Mouse (Mus musculus) limb, embryonic 10.5 days (tissue): ENCODE measurements around the gene Plxnd1. TPM values are rescaled to one million over a fixed set of nuclear protein-coding genes. Genes with fewer than 3 reads are reported as not detected.

ENCODE experiments used
- DNase-seq: peaks from one replicate; pipeline ENCODE4 v3.0.0-alpha.2; 2017; ENCODE audit warnings: low spot score
- H3K27ac ChIP-seq: fragments of 300-500 bp; sonication (generic); 2 replicates; pipeline ENCODE4 v1.5.1; 2016; ENCODE audit warnings: mild to moderate bottlenecking
- H3K27me3 ChIP-seq: fragments of 300-500 bp; sonication (generic); 2 replicates; pipeline ENCODE4 v1.6.1; 2016; ENCODE audit warnings: low read depth, mild to moderate bottlenecking; ENCODE audit not compliant: poor library complexity, severe bottlenecking
- H3K36me3 ChIP-seq: fragments of 300-500 bp; sonication (generic); 2 replicates; pipeline ENCODE4 v1.6.1; 2016; ENCODE audit warnings: mild to moderate bottlenecking, moderate library complexity
- H3K4me1 ChIP-seq: fragments of 300-500 bp; sonication (generic); 2 replicates; pipeline ENCODE4 v1.6.1; 2016
- H3K4me3 ChIP-seq: fragments of 300-500 bp; sonication (generic); 2 replicates; pipeline ENCODE4 v1.5.1; 2016; ENCODE audit warnings: mild to moderate bottlenecking, moderate library complexity
- H3K9me3 ChIP-seq: fragments of 300-500 bp; sonication (generic); replicated peaks from 2 replicates; pipeline ENCODE4 v1.6.1; 2016; ENCODE audit warnings: mild to moderate bottlenecking
- WGBS: fragments of 180-500 bp; shearing (Covaris S2); methylation state at CpG from one replicate; pipeline ENCODE4 v1.1.7; 2016; 5-methylcytosine and 5-hydroxymethylcytosine counted together
- polyA plus RNA-seq: library from polyadenylated mRNA; unstranded; fragments of >200 nt; fragmentation: Nextera tagmentation; extraction: Ambion mirVana; gene quantifications from 2 replicates; pipeline ENCODE4 v1.2.1, GENCODE M21; 2016

The Plxnd1 gene
- polyA plus RNA-seq, 1 experiment from 2014 or later: 27.9 TPM

GRCm38 (mm10) chr6:116007561-116008173, 12.9 kb upstream of the Plxnd1 start:
- H3K27ac ChIP-seq: peak overlapping the region; percentile 53
- no peak overlapping the region for H3K4me3 ChIP-seq
- H3K4me1 ChIP-seq: peaks cover 43% of the 10 kb centered on the region
- DNase-seq: peak; percentile 85
- WGBS: 26% methylated on average over 9 of the region's 9 CpGs
- no peaks in the 10 kb centered on the region for H3K27me3 ChIP-seq
- H3K36me3 ChIP-seq: no peaks in the 10 kb centered on the region
- H3K9me3 ChIP-seq: no peaks in the 10 kb centered on the region

- H3K27me3 ChIP-seq: no peaks in the 10 kb centered on the region
- peak; percentile 51 for DNase-seq
- WGBS: 42% methylated on average over 9 of the region's 9 CpGs
- H3K36me3 ChIP-seq: no peaks in the 10 kb centered on the region
- no peaks in the 10 kb centered on the region for H3K9me3 ChIP-seq
- peaks cover 48% of the 10 kb centered on the region for H3K4me1 ChIP-seq
- H3K27ac ChIP-seq: 0 out of 2 replicates have a peak overlapping the region, but pooled peaks have one; percentile 56
- no peak overlapping the region for H3K4me3 ChIP-seq
Measured at GRCm38 (mm10) chr6:116006731-116007130, 11.9 kb upstream of the Plxnd1 start.

GRCm38 (mm10) chr6:116005959-116006288, 11.1 kb upstream of the Plxnd1 start:
- Histone ChIP-seq H3K36me3 (no peaks in the 10 kb centered on the region), H3K4me3 (no peak overlapping the region), H3K4me1 (peaks cover 48% of the 10 kb centered on the region), H3K27me3 (no peaks in the 10 kb centered on the region), H3K27ac (peak overlapping the region; percentile 56; the same call in 1 of the 2 replicates), H3K9me3 (no peaks in the 10 kb centered on the region)
- 87% methylated on average over 4 of the region's 4 CpGs for WGBS
- no peak for DNase-seq

- Histone ChIP-seq H3K27ac (0 out of 2 replicates have a peak overlapping the region, but pooled peaks have one; percentile 27), H3K27me3 (no peaks in the 10 kb centered on the region), H3K4me3 (no peak overlapping the region), H3K36me3 (no peaks in the 10 kb centered on the region), H3K4me1 (peaks cover 48% of the 10 kb centered on the region), H3K9me3 (no peaks in the 10 kb centered on the region)
- DNase-seq: peak; percentile 23
- 78% methylated on average over 17 of the region's 17 CpGs for WGBS
Measured at GRCm38 (mm10) chr6:116005275-116005958, 10.6 kb upstream of the Plxnd1 start.

- H3K36me3 ChIP-seq: no peaks in the 10 kb centered on the region
- peak overlapping the region; percentile 72 for H3K27ac ChIP-seq
- DNase-seq: no peak
- no peak overlapping the region for H3K4me3 ChIP-seq
- H3K27me3 ChIP-seq: no peaks in the 10 kb centered on the region
- no peaks in the 10 kb centered on the region for H3K9me3 ChIP-seq
- 83% methylated on average over 6 of the region's 6 CpGs for WGBS
- H3K4me1 ChIP-seq: peaks cover 48% of the 10 kb centered on the region
Measured at GRCm38 (mm10) chr6:116004716-116005115, 9.9 kb upstream of the Plxnd1 start.

GRCm38 (mm10) chr6:116004069-116004468, 9.3 kb upstream of the Plxnd1 start:
- H3K36me3 ChIP-seq: no peaks in the 10 kb centered on the region
- 29% methylated on average over 7 of the region's 7 CpGs for WGBS
- DNase-seq: peak; percentile 50
- no peak overlapping the region for H3K4me3 ChIP-seq
- peaks cover 52% of the 10 kb centered on the region for H3K4me1 ChIP-seq
- H3K27me3 ChIP-seq: no peaks in the 10 kb centered on the region
- H3K9me3 ChIP-seq: no peaks in the 10 kb centered on the region
- H3K27ac ChIP-seq: peak overlapping the region; percentile 72

GRCm38 (mm10) chr6:116003516-116003915, 8.7 kb upstream of the Plxnd1 start:
- Histone ChIP-seq H3K27me3 (no peaks in the 10 kb centered on the region), H3K9me3 (no peaks in the 10 kb centered on the region), H3K36me3 (no peaks in the 10 kb centered on the region), H3K4me3 (no peak overlapping the region), H3K27ac (peak overlapping the region; percentile 72), H3K4me1 (peaks cover 58% of the 10 kb centered on the region)
- peak; percentile 34 for DNase-seq
- WGBS: 66% methylated on average over 5 of the region's 5 CpGs

- 69% methylated on average over 12 of the region's 12 CpGs for WGBS
- no peak for DNase-seq
- Histone ChIP-seq H3K9me3 (no peaks in the 10 kb centered on the region), H3K27me3 (no peaks in the 10 kb centered on the region), H3K4me1 (peaks cover 60% of the 10 kb centered on the region), H3K27ac (peak overlapping the region; percentile 23; the same call in 1 of the 2 replicates), H3K36me3 (no peaks in the 10 kb centered on the region), H3K4me3 (no peak overlapping the region)
Measured at GRCm38 (mm10) chr6:116002311-116003104, 7.7 kb upstream of the Plxnd1 start.

GRCm38 (mm10) chr6:116000851-116001250, 6.0 kb upstream of the Plxnd1 start:
- H3K9me3 ChIP-seq: no peaks in the 10 kb centered on the region
- 87% methylated on average over 5 of the region's 5 CpGs for WGBS
- no peaks in the 10 kb centered on the region for H3K27me3 ChIP-seq
- H3K4me3 ChIP-seq: no peak overlapping the region
- H3K36me3 ChIP-seq: no peaks in the 10 kb centered on the region
- H3K27ac ChIP-seq: no peak overlapping the region
- peaks cover 61% of the 10 kb centered on the region for H3K4me1 ChIP-seq
- DNase-seq: no peak

GRCm38 (mm10) chr6:115999227-115999626, 4.4 kb upstream of the Plxnd1 start:
- Histone ChIP-seq H3K4me3 (no peak overlapping the region), H3K27ac (peak overlapping the region; percentile 62), H3K27me3 (peaks cover 4% of the 10 kb centered on the region), H3K4me1 (peaks cover 64% of the 10 kb centered on the region), H3K36me3 (no peaks in the 10 kb centered on the region), H3K9me3 (no peaks in the 10 kb centered on the region)
- no peak for DNase-seq
- WGBS: 84% methylated on average over 2 of the region's 2 CpGs

GRCm38 (mm10) chr6:115998758-115999157, 4.0 kb upstream of the Plxnd1 start:
- DNase-seq: no peak
- Histone ChIP-seq H3K4me1 (peaks cover 64% of the 10 kb centered on the region), H3K36me3 (no peaks in the 10 kb centered on the region), H3K27me3 (peaks cover 8% of the 10 kb centered on the region), H3K9me3 (no peaks in the 10 kb centered on the region), H3K4me3 (no peak overlapping the region), H3K27ac (peak overlapping the region; percentile 62)
- 87% methylated on average over 7 of the region's 7 CpGs for WGBS

- H3K4me1 ChIP-seq: peaks cover 67% of the 10 kb centered on the region
- WGBS: 17% methylated on average over 3 of the region's 3 CpGs
Measured at GRCm38 (mm10) chr6:115997726-115998311, 3.0 kb upstream of the Plxnd1 start.

More at GRCm38 (mm10) chr6:115997726-115998311, 3.0 kb upstream of the Plxnd1 start:
- peak; percentile 42 for DNase-seq
- Histone ChIP-seq H3K4me3 (no peak overlapping the region), H3K27ac (peak overlapping the region; percentile 62), H3K9me3 (no peaks in the 10 kb centered on the region), H3K36me3 (no peaks in the 10 kb centered on the region), H3K27me3 (peaks cover 18% of the 10 kb centered on the region)
